In genomic region chr14:20248001-20248400, GRCm38 (mm10) we compare ENCODE assay signal across 23 mouse cellular contexts. TPM values are rescaled to one million over a fixed set of nuclear protein-coding genes. Genes with fewer than 3 reads are reported as not detected.
"Had no signal": no experiment of that assay in that cellular context is flagged by ENCODE, and none has a peak within 500 bp of the region (broad histone marks: within the 10 kb centered on the region; RNA-seq: fewer than 3 reads in every experiment).

No protein-coding gene starts in this region.

- H3K27me3 ChIP-seq: lung, embryonic 15.5 days; midbrain, embryonic 13.5 days; midbrain, embryonic 15.5 days; neural tube, embryonic 12.5 days had no signal

- H3K4me1 ChIP-seq: lung, embryonic 15.5 days; midbrain, embryonic 15.5 days had no signal

- H3K9me3 ChIP-seq: lung, embryonic 15.5 days; midbrain, embryonic 13.5 days; midbrain, embryonic 15.5 days; neural tube, embryonic 12.5 days had no signal

- H3K4me3 ChIP-seq: lung, embryonic 15.5 days; megakaryocyte, embryonic 14.5 days; midbrain, embryonic 13.5 days; midbrain, embryonic 15.5 days; neural tube, embryonic 12.5 days had no signal

- DNase-seq: liver, postnatal 0 days; lung, adult 2 months; lung, postnatal 14 days; lung, postnatal 36 days; right cerebral cortex, postnatal 25 days; right cerebral cortex, postnatal 4 days; spleen, adult 18-20 months; thymus, adult 18-20 months; thymus, postnatal 14 days; thymus, postnatal 36 days had no signal

- ATAC-seq: liver, postnatal 0 days; lung, postnatal 0 days; midbrain, embryonic 13.5 days; midbrain, embryonic 15.5 days had no signal

- H3K4me2 ChIP-seq: lung, embryonic 15.5 days; midbrain, embryonic 11.5 days; midbrain, embryonic 13.5 days; midbrain, embryonic 15.5 days; neural tube, embryonic 12.5 days had no signal

- H3K9ac ChIP-seq: liver, postnatal 0 days; lung, embryonic 15.5 days; midbrain, embryonic 13.5 days; midbrain, embryonic 15.5 days; neural tube, embryonic 12.5 days had no signal

- H3K27ac ChIP-seq: lung, embryonic 15.5 days; macrophage; midbrain, embryonic 13.5 days; midbrain, embryonic 15.5 days; neural tube, embryonic 12.5 days had no signal

- H3K36me3 ChIP-seq: lung, embryonic 15.5 days; midbrain, embryonic 13.5 days; midbrain, embryonic 15.5 days; neural tube, embryonic 12.5 days had no signal

RNA-seq across cellular contexts. Expression of gene Kcnk16, which starts 21.0 kb away (rescaled TPM):
- total RNA-seq: megakaryocyte progenitor cell, adult 5-6 weeks; monocyte, adult 5-6 weeks; neutrophil, adult 5-6 weeks had no signal
- polyA plus RNA-seq: lung, adult 2 months; lung, postnatal 0 days; macrophage; midbrain, embryonic 11.5 days; midbrain, embryonic 15.5 days; midbrain, postnatal 0 days; neural tube, embryonic 12.5 days; neural tube, embryonic 14.5 days had no signal
